Mouse (Mus musculus) forebrain, embryonic 11.5 days (tissue): Measurements from ENCODE around the gene Ror2. TPM values are rescaled to one million over a fixed set of nuclear protein-coding genes. Genes with fewer than 3 reads are reported as not detected.

ENCODE experiments used
- ATAC-seq: fragments of 200-750 bp; cut with Nextera tagmentation; replicated peaks from 2 replicates; pipeline ENCODE4 v1.8.0; 2017; ENCODE audit warnings: moderate TSS enrichment; ENCODE audit not compliant: low FRiP score
- DNase-seq: peaks from one replicate; pipeline ENCODE4 v3.0.0-alpha.2; 2017; ENCODE audit warnings: low spot score
- H3K27ac ChIP-seq: fragments of 300-500 bp; sonication (generic); 2 replicates; pipeline ENCODE4 v1.5.1; 2014; ENCODE audit warnings: low read depth, low read length
- H3K27me3 ChIP-seq: fragments of 300-500 bp; sonication (generic); 2 replicates; pipeline ENCODE4 v1.6.1; 2014; ENCODE audit warnings: mild to moderate bottlenecking, low read length, mixed read lengths; ENCODE audit not compliant: control insufficient read depth, insufficient read depth
- H3K36me3 ChIP-seq: fragments of 300-500 bp; sonication (generic); 2 replicates; pipeline ENCODE4 v1.6.1; 2014; ENCODE audit warnings: mild to moderate bottlenecking, low read length, moderate library complexity, mixed read lengths; ENCODE audit not compliant: control insufficient read depth, insufficient read depth
- H3K4me1 ChIP-seq: fragments of 300-500 bp; sonication (generic); replicated peaks from 2 replicates; pipeline ENCODE4 v1.6.1; 2014; ENCODE audit warnings: low read length, mixed read lengths; ENCODE audit not compliant: control insufficient read depth, insufficient read depth
- H3K4me2 ChIP-seq: fragments of 300-500 bp; sonication (generic); 2 replicates; pipeline ENCODE4 v1.6.1; 2014; ENCODE audit warnings: low read depth, mild to moderate bottlenecking, low read length, moderate library complexity, mixed read lengths; ENCODE audit not compliant: severe bottlenecking
- H3K4me3 ChIP-seq: fragments of 300-500 bp; sonication (generic); 2 replicates; pipeline ENCODE4 v1.5.1; 2014; ENCODE audit warnings: low read depth, low read length
- H3K9ac ChIP-seq: fragments of 300-500 bp; sonication (generic); 2 replicates; pipeline ENCODE4 v1.6.1; 2014; ENCODE audit warnings: low read length
- H3K9me3 ChIP-seq: fragments of 300-500 bp; sonication (generic); 2 replicates; pipeline ENCODE4 v1.6.1; 2016; ENCODE audit warnings: low read length, mixed read lengths; ENCODE audit not compliant: control insufficient read depth
- WGBS: fragments of 180-500 bp; shearing (Covaris S2); extraction: QIAGEN DNeasy Blood & Tissue Kit; methylation state at CpG from one replicate; pipeline ENCODE4 v1.1.7; 2014; 5-methylcytosine and 5-hydroxymethylcytosine counted together
- polyA plus RNA-seq: library from polyadenylated mRNA; unstranded; fragments of >200 nt; fragmentation: Nextera tagmentation; extraction: Ambion mirVana; gene quantifications from 2 replicates; pipeline ENCODE4 v1.2.1, GENCODE M21; 2014

The Ror2 gene
- polyA plus RNA-seq, 1 experiment from 2014 or later, result 16.4 TPM

DNA sequence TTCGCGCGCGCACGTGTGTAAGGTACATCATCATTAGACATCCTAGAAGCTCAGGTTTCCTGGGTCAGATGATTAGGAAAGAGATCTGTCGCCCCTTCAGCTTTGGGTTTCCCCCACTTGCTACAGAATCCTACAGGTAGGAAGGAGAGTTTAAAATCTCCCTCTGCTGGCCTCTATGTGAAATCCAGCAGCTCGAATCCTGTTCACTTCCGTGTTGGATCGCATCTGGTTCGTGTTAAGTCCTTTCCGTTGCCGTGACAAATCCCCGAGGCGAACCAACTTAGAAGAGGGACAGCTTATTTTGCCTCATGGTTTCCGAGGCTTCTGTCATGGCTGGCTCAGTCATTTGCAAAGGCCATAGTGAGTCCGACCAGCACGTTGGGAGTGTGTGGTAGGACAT, 190.7 kb downstream of the Ror2 start:
- H3K4me2 ChIP-seq, result no peak overlapping the region
- no peak for ATAC-seq
- H3K4me3 ChIP-seq, result no peak overlapping the region
- WGBS, result 78% methylated on average over 17 of the region's 17 CpGs
- H3K4me1 ChIP-seq, result no peaks in the 10 kb centered on the region
- no peak overlapping the region for H3K27ac ChIP-seq
- H3K9me3 ChIP-seq, result no peaks in the 10 kb centered on the region
- H3K9ac ChIP-seq, result no peak overlapping the region
- no peak for DNase-seq
- H3K36me3 ChIP-seq, result no peaks in the 10 kb centered on the region
- no peaks in the 10 kb centered on the region for H3K27me3 ChIP-seq

DNA sequence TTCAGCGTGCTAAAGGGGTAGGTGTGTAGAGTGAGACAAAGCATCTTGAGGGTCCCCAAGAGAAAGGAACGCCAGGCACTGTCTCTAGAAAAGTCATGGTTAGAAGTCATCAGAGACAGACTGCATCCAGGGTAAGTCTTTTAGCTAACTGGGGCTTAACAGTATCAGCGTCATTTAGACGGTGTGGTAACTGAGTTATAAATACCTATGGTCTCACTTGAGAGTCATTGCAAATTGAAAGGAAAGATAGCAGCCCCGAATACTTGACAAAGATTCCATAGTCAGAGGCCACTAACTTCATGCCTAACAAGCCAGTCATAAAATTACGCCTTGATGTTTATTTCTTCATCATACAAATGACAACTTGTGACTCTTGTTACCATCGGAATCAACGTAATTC, 191.3 kb downstream of the Ror2 start:
- Histone ChIP-seq H3K27ac (no peak overlapping the region), H3K4me1 (no peaks in the 10 kb centered on the region), H3K36me3 (no peaks in the 10 kb centered on the region), H3K9ac (no peak overlapping the region), H3K27me3 (no peaks in the 10 kb centered on the region), H3K4me3 (no peak overlapping the region), H3K4me2 (no peak overlapping the region), H3K9me3 (no peaks in the 10 kb centered on the region)
- WGBS, result 89% methylated on average over 8 of the region's 8 CpGs
- ATAC-seq (no peak), DNase-seq (no peak)

- no peak overlapping the region for H3K4me3 ChIP-seq
- no peak overlapping the region for H3K4me2 ChIP-seq
- H3K27me3 ChIP-seq, result no peaks in the 10 kb centered on the region
- H3K36me3 ChIP-seq, result no peaks in the 10 kb centered on the region
- no peak overlapping the region for H3K27ac ChIP-seq
- DNase-seq (no peak), ATAC-seq (no peak)
- 81% methylated on average over 4 of the region's 4 CpGs for WGBS
- no peak overlapping the region for H3K9ac ChIP-seq
- no peaks in the 10 kb centered on the region for H3K9me3 ChIP-seq
- H3K4me1 ChIP-seq, result no peaks in the 10 kb centered on the region
Observed at GRCm38 (mm10) chr13:53093407-53093806, 192.5 kb downstream of the Ror2 start.

GRCm38 (mm10) chr13:53086552-53087282, 199.2 kb downstream of the Ror2 start:
- H3K9me3 ChIP-seq, result no peaks in the 10 kb centered on the region
- no peak for DNase-seq
- no peak for ATAC-seq
- H3K4me3 ChIP-seq, result no peak overlapping the region
- H3K27ac ChIP-seq, result no peak overlapping the region
- no peaks in the 10 kb centered on the region for H3K36me3 ChIP-seq
- H3K4me1 ChIP-seq, result no peaks in the 10 kb centered on the region
- H3K4me2 ChIP-seq, result no peak overlapping the region
- H3K27me3 ChIP-seq, result no peaks in the 10 kb centered on the region
- no peak overlapping the region for H3K9ac ChIP-seq
- 91% methylated on average over 23 of the region's 23 CpGs for WGBS

DNA sequence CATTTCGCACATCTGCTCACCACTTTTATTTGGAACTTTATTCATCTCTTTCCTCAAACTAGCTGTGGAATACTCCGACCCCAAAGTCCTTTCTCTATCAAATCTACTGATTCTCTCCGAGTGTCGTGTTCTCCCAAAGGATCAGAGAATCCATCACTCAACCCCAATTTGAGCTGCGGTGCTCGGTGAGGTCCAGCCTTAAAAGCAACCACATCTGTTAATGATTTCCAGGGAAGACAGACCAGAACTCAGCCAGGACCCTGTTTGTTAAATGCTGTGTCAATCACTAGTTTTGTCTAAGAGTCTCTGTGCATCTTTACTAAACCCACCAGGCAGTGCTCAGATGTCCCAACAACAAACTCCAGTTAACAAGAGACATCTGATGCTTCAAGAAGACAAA, 204.1 kb downstream of the Ror2 start:
- no peak overlapping the region for H3K4me2 ChIP-seq
- no peaks in the 10 kb centered on the region for H3K9me3 ChIP-seq
- H3K27ac ChIP-seq, result no peak overlapping the region
- no peaks in the 10 kb centered on the region for H3K36me3 ChIP-seq
- no peak for DNase-seq
- no peak for ATAC-seq
- H3K9ac ChIP-seq, result no peak overlapping the region
- 76% methylated on average over 6 of the region's 6 CpGs for WGBS
- H3K27me3 ChIP-seq, result no peaks in the 10 kb centered on the region
- H3K4me1 ChIP-seq, result peaks cover 5% of the 10 kb centered on the region; the same call in 1 of the 2 replicates
- no peak overlapping the region for H3K4me3 ChIP-seq

DNA sequence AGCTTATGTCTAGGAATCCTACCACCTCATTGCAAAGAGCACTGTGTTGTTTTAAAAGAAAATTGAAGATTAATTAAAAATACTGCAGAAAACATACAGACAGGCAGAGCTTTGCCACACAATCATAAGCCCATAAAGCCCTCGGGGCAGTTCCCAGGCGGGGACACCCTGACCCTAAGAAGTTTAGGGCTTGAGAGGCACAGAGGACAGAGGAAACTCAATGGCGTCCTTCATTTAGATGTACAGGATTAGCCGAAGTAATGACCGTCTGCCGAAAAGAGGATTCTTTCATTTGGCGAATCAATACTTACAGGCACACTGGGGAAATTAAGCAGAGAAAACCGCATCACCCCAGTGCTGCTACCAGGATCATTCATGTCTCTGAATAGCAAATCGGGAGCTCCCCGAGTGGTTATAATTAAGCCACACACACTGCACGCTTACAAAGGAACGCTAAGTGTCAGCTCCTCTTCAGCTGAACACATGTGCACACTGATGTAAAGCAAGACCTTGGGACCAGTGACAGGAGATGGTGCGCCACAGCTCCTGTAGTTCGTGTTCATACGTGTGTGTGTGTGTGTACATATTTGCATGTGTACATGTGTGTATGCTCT, 208.1 kb downstream of the Ror2 start:
- Histone ChIP-seq H3K4me3 (no peak overlapping the region), H3K9me3 (no peaks in the 10 kb centered on the region), H3K4me1 (peaks cover 5% of the 10 kb centered on the region; the same call in 1 of the 2 replicates), H3K9ac (no peak overlapping the region), H3K27me3 (no peaks in the 10 kb centered on the region), H3K27ac (no peak overlapping the region), H3K4me2 (no peak overlapping the region), H3K36me3 (no peaks in the 10 kb centered on the region)
- ATAC-seq (peak; percentile 44; the same call in 1 of the 2 replicates), DNase-seq (no peak)
- 34% methylated on average over 15 of the region's 15 CpGs for WGBS

GRCm38 (mm10) chr13:53075006-53075405, 210.9 kb downstream of the Ror2 start:
- Histone ChIP-seq H3K36me3 (no peaks in the 10 kb centered on the region), H3K9ac (no peak overlapping the region), H3K4me1 (peaks cover 5% of the 10 kb centered on the region; the same call in 1 of the 2 replicates), H3K9me3 (no peaks in the 10 kb centered on the region), H3K4me2 (no peak overlapping the region), H3K27me3 (no peaks in the 10 kb centered on the region), H3K27ac (no peak overlapping the region), H3K4me3 (no peak overlapping the region)
- no peak for DNase-seq
- 70% methylated on average over 5 of the region's 5 CpGs for WGBS
- ATAC-seq, result no peak

GRCm38 (mm10) chr13:53069076-53069690, 216.7 kb downstream of the Ror2 start:
- Histone ChIP-seq H3K27ac (no peak overlapping the region), H3K27me3 (no peaks in the 10 kb centered on the region), H3K9me3 (no peaks in the 10 kb centered on the region), H3K4me3 (no peak overlapping the region), H3K36me3 (no peaks in the 10 kb centered on the region), H3K9ac (no peak overlapping the region), H3K4me1 (no peaks in the 10 kb centered on the region), H3K4me2 (no peak overlapping the region)
- DNase-seq (no peak), ATAC-seq (no peak)
- 84% methylated on average over 22 of the region's 22 CpGs for WGBS
